Mouse (Mus musculus) erythroblast, embryonic 14.5 days (primary cell): Measurements from ENCODE around the gene Slc37a3. TPM values are rescaled to one million over a fixed set of nuclear protein-coding genes. Genes with fewer than 3 reads are reported as not detected.

Experiments
- H3K27me3 ChIP-seq: 2 replicates; pipeline ENCODE4 v1.6.1; 2012; ENCODE audit warnings: inconsistent platforms; ENCODE audit not compliant: control insufficient read depth
- H3K36me3 ChIP-seq: 2 replicates; pipeline ENCODE4 v1.6.1; 2012; ENCODE audit warnings: mild to moderate bottlenecking, inconsistent platforms; ENCODE audit not compliant: control insufficient read depth
- H3K4me1 ChIP-seq: 2 replicates; pipeline ENCODE4 v1.6.1; 2012; ENCODE audit warnings: inconsistent platforms; ENCODE audit not compliant: control insufficient read depth
- H3K4me3 ChIP-seq: replicated peaks from 2 replicates; pipeline ENCODE3; 2012; ENCODE audit warnings: moderate library complexity, mild to moderate bottlenecking, inconsistent platforms
- H3K9me3 ChIP-seq: 2 replicates; pipeline ENCODE4 v1.6.1; 2012; ENCODE audit warnings: low read length, inconsistent platforms, mixed read lengths; ENCODE audit not compliant: control insufficient read depth
- GATA1 ChIP-seq: IDR thresholded peaks from 2 replicates; pipeline ENCODE4 v1.6.1; 2012; ENCODE audit warnings: low read length, inconsistent platforms, mixed read lengths
- TAL1 ChIP-seq: IDR thresholded peaks from 3 replicates; pipeline ENCODE4 v1.6.1; 2012; ENCODE audit warnings: low read length, inconsistent platforms, mixed read lengths
- polyA plus RNA-seq: library from polyadenylated mRNA; stranded (reverse); fragments of >175 nt; gene quantifications from 2 replicates; pipeline ENCODE4 v1.2.3, GENCODE M21; 2012

Gene Slc37a3
- polyA plus RNA-seq, 1 experiment, result 0.05 TPM

- Histone ChIP-seq H3K4me3 (no peak overlapping the region), H3K9me3 (no peaks in the 10 kb centered on the region), H3K4me1 (no peaks in the 10 kb centered on the region), H3K36me3 (no peaks in the 10 kb centered on the region), H3K27me3 (no peaks in the 10 kb centered on the region)
- TF ChIP-seq TAL1 (no peak), GATA1 (no peak)
Observed at GRCm38 (mm10) chr6:39316089-39316488, 61.4 kb downstream of the Slc37a3 start.

GRCm38 (mm10) chr6:39314461-39314860 is 63.0 kb downstream of the Slc37a3 start:
- no peak for TF ChIP-seq TAL1
- TF ChIP-seq GATA1, result no peak
- H3K4me3 ChIP-seq, result no peak overlapping the region
- H3K36me3 ChIP-seq, result no peaks in the 10 kb centered on the region
- H3K4me1 ChIP-seq, result no peaks in the 10 kb centered on the region
- H3K9me3 ChIP-seq, result no peaks in the 10 kb centered on the region
- H3K27me3 ChIP-seq, result no peaks in the 10 kb centered on the region

GRCm38 (mm10) chr6:39311786-39312185 is 65.7 kb downstream of the Slc37a3 start:
- Histone ChIP-seq H3K36me3 (no peaks in the 10 kb centered on the region), H3K4me3 (no peak overlapping the region), H3K4me1 (no peaks in the 10 kb centered on the region), H3K27me3 (no peaks in the 10 kb centered on the region), H3K9me3 (no peaks in the 10 kb centered on the region)
- no peak for TF ChIP-seq TAL1
- no peak for TF ChIP-seq GATA1

GRCm38 (mm10) chr6:39304371-39304874 is 73.1 kb downstream of the Slc37a3 start:
- TF ChIP-seq TAL1 (no peak), GATA1 (no peak)

GRCm38 (mm10) chr6:39301484-39301883 is 76.0 kb downstream of the Slc37a3 start:
- no peak overlapping the region for H3K4me3 ChIP-seq
- peaks cover 3% of the 10 kb centered on the region for H3K4me1 ChIP-seq
- H3K27me3 ChIP-seq, result no peaks in the 10 kb centered on the region
- H3K9me3 ChIP-seq, result no peaks in the 10 kb centered on the region
- no peak for TF ChIP-seq TAL1
- TF ChIP-seq GATA1, result no peak
- no peaks in the 10 kb centered on the region for H3K36me3 ChIP-seq

More at GRCm38 (mm10) chr6:39304371-39304874, 73.1 kb downstream of the Slc37a3 start:
- H3K36me3 ChIP-seq, result no peaks in the 10 kb centered on the region
- H3K27me3 ChIP-seq, result no peaks in the 10 kb centered on the region
- H3K4me3 ChIP-seq, result no peak overlapping the region
- H3K9me3 ChIP-seq, result no peaks in the 10 kb centered on the region
- H3K4me1 ChIP-seq, result peaks cover 3% of the 10 kb centered on the region

GRCm38 (mm10) chr6:39297079-39297478 is 80.4 kb downstream of the Slc37a3 start:
- H3K9me3 ChIP-seq, result no peaks in the 10 kb centered on the region
- TF ChIP-seq TAL1 (no peak), GATA1 (no peak)
- H3K36me3 ChIP-seq, result no peaks in the 10 kb centered on the region
- H3K4me3 ChIP-seq, result no peak overlapping the region
- no peaks in the 10 kb centered on the region for H3K27me3 ChIP-seq
- peaks cover 3% of the 10 kb centered on the region for H3K4me1 ChIP-seq

- no peaks in the 10 kb centered on the region for H3K36me3 ChIP-seq
- no peak overlapping the region for H3K4me3 ChIP-seq
- TF ChIP-seq GATA1 (no peak), TAL1 (no peak)
- peaks cover 2% of the 10 kb centered on the region for H3K4me1 ChIP-seq
- no peaks in the 10 kb centered on the region for H3K27me3 ChIP-seq
- H3K9me3 ChIP-seq, result no peaks in the 10 kb centered on the region
Observed at GRCm38 (mm10) chr6:39296474-39296873, 81.0 kb downstream of the Slc37a3 start.

- TF ChIP-seq GATA1, result no peak
- no peak for TF ChIP-seq TAL1
- H3K36me3 ChIP-seq, result no peaks in the 10 kb centered on the region
- H3K4me3 ChIP-seq, result no peak overlapping the region
- H3K4me1 ChIP-seq, result no peaks in the 10 kb centered on the region
- H3K9me3 ChIP-seq, result no peaks in the 10 kb centered on the region
- no peaks in the 10 kb centered on the region for H3K27me3 ChIP-seq
Observed at GRCm38 (mm10) chr6:39295727-39296411, 81.6 kb downstream of the Slc37a3 start.

GRCm38 (mm10) chr6:39289721-39290120 is 87.8 kb downstream of the Slc37a3 start:
- TF ChIP-seq GATA1 (no peak), TAL1 (no peak)
- H3K4me3 ChIP-seq, result no peak overlapping the region
- H3K9me3 ChIP-seq, result no peaks in the 10 kb centered on the region
- no peaks in the 10 kb centered on the region for H3K36me3 ChIP-seq
- no peaks in the 10 kb centered on the region for H3K4me1 ChIP-seq
- H3K27me3 ChIP-seq, result no peaks in the 10 kb centered on the region
